Mouse (Mus musculus): ENCODE measurements around the gene Bst2.
"Not testable (repeated sequence)": the region's sequence is repeated elsewhere in the genome, so short reads cannot be mapped to it uniquely, and the experiment has no call there.

Bst2 gene

DNA sequence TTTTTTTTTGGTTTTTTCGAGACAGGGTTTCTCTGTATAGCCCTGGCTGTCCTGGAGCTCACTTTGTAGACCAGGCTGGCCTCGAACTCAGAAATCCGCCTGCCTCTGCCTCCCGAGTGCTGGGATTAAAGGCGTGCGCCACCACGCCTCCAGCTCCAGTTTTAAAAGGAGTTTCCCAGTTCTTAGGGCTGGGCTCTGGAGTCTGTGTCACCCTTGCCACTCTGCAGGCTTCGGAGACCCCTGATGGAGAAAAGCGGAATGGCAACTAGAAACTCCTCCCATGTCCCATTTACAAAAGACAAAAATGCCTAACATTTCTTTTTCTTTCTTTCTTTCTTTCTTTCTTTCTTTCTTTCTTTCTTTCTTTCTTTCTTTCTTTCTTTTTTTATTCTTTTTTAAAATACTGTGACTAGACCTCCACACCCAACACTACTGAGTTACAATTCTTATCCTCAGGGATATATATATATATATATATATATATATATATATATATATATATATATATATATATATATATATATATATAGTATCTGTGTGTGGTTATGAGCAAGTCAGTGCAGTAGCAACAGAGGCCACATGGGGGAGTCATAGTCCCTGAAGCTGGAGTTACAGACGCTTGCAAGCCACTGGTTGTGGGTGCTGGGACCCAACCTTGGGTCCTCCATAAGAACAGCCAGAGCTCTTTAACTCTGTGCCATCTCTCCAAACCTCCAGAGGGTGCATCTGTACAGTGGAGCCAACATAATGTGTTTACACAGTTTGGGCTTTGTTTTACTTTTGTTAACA, 18.0 kb downstream of the Bst2 start:
- DNase-seq (ENCODE audit: low spot score in 2 of 2), result not testable (repeated sequence)

DNA sequence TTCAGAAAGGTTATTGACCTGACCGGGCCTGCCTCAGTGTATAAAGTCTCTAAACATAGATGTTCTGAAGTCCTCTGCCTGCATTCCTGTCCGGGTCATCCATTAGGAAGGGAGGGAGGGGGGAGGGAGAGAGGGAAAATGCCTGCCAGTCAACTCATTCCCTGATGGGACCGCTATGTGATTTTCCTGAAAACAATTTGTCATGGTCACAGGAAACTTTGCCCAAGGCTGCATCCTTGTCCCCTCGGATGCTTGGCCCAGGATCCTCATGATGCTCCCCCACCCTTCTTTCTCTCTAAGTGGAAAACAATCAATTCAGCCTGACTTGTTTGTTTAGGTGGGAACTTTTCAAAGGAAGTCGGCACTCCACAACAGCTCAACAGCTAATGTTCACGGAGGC, 20.5 kb downstream of the Bst2 start:
- DNase-seq (ENCODE audit: low spot score in 2 of 2), result no peak

DNA sequence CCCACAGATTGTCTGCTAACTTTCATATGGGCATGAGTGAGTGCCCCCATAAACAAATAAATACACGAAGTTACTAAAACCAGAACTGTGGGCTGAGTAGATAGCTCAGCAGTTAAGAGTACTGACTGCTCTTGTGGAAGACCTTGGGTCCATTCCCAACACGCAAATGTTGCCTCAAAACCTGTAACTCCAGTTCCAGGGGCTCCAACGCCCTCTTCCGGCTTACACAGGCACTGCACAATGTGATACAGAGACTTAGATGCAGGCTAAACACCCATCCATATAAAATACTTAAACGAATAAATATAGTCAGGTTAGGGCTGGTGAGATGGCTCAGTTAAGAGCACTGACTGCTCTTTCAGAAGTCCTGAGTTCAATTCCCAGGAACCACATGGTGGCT, 22.2 kb downstream of the Bst2 start:
- no peak for DNase-seq (ENCODE audit: low spot score in 2 of 2)

DNA sequence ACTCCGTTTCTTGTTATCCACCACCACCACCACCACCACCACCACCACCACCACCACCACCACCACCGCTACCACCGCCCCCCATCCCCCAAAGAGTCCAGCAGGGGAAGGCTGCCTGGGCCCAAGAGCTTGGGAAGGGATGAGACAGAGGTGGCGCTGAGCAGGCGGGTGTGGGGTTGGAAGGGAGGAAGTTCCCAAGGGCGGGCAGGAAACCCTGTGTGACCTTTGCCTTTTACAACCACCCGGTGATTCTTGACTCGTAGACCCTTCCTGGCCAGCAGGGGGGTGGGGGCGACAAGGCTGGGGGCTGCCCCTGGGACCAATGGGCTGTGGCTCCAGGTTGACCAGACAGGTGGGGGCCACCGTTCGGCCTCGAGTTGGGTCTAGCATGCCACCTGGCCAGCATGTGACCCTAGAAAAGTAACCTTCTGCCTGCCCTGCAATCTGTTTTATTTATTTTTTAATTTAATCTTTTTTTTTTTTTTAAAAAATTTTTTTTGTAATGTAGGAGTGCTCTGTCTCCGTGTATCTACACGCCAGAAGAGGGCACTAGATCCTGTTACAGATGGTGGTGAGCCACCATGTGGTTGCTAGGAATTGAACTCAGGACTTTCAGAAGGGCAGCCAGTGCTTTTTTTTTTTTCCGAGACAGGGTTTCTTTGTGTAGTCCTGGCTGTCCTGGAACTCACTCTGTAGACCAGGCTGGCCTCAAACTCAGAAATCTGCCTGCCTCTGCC, 24.1 kb downstream of the Bst2 start:
- DNase-seq (ENCODE audit: low spot score in 2 of 2), result no peak

DNA sequence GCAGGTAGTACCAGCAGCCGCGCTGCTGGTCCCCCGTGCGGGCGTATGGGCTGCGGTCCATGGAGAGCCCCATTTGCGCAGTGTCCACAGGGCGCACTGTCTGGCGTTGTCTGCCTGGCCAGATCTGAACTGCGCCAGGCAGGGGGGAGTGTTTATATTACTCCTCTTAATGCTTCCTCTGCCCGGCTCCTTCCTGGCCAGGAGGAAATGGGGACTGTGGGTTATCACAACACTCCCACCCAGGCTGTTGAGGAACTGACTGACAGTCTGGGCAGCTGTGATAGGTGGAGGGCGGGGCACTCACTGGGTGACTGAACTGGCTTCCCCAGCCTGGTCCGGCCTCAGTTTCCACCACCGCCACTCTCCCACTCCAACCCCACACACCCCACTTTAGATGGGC, 25.6 kb downstream of the Bst2 start, which contains the start of gene Plvap:
TSS of gene Plvap (minus strand) at position 109 of the 400 bp plus-strand sequence.
- DNase-seq (ENCODE audit: low spot score in 2 of 2), result peak; percentile 24 to 29

DNA sequence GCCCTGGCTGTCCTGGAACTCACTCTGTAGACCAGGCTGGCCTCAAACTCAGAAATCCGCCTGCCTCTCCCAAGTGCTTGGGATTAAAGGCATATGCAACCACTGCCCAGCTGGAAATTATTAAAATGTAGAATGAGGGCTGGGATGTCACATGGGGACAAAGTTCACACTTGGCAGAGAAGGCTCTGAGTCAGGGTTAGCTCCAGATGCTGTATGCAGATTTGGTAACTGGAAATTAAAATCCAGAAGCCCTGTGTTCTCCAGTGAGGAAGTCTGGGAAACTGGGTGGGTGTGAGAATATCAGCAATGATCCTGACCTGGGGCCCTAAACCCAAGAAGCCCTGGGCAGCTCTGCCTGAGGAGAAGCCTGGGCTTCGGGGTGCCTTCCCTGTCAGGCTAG, 27.9 kb downstream of the Bst2 start:
- no peak for DNase-seq (ENCODE audit: low spot score in 2 of 2)

DNA sequence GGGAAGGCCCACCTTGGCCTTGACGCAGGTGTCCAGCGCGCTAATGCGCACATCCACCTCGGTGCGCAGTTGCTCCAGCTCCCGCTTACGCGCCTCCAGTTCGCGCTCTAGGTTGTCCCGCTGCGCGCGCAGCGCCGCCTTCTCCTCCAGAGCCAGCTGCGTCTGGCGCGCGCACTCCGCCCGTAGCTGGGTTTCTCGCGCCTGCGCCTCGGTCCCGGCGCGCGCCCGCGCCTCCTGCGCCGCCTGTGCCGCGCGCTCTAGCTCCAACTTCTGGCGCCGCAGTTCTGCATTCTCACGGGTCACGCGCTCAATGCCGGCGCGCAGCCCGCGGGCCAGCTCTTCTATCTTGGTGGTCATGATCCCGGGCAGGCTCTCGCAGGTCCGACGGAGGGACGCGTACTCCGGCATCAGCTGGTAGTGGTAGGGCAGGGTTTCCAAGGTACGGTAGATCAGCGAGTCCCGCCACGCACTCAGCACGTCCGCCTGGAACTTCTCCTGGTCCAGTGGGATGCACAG, 29.6 kb downstream of the Bst2 start:
- DNase-seq (ENCODE audit: low spot score in 2 of 2), result no peak

DNA sequence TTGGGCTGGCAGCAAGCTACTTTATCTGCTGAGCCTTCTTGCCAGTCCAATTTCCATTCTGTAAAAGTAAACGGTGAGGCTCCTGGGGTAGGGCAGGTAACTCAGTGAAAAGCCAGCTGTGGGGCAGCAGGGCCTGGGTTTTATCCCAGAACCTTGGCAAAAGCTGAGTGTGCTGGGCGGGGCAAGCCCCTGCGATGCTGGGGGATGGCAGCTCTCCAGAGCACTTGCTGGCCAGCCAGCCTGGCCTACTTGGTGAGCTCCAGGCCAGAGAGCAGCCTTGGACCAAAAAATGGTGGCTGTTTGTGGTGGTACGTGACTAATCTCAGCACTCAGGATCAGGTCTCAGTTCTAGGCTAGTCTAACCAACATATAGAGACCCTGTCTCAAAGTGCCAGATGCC, 31.3 kb downstream of the Bst2 start:
- DNase-seq (ENCODE audit: low spot score in 2 of 2), result no peak

DNA sequence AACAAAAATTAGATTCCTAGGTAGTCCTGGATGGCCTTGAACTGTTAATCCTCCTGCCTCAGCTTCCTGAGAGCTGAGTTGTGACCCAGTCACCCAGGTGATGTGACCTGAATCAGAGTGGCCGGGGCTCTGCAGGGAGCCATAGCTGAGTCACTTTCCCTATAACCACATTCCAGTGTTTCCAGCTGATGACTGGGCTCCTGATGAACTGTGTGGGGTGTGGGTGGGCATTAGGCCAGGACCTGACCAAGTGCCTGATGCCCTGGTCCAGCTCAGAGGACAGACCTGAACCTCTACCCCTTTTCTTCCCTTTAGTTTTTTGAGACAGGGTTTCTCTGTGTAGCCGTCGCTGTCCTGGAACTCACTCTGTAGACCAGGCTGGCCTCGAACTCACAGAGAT, 31.9 kb downstream of the Bst2 start:
- DNase-seq (ENCODE audit: low spot score in 2 of 2), result no peak

DNA sequence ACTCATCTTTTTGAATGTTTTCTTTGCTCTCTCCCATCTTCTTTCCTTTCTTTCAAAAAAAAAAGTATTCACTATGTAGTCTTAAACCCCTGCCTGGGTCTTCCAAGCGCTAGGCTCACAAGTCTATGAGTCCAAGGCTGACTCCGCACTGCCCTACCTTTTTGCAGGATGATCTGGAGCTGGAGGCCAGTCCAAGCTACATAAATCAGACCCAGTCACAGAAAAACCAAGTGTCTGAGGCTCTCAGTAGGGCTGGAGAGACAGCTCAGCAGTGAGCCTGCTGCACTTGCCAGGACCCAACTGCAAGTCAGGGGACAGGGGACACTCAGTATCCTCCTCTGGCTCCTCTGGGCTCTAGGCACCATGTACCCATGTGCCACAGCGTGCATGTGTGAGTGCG, 32.9 kb downstream of the Bst2 start:
- no peak for DNase-seq (ENCODE audit: low spot score in 2 of 2)

DNA sequence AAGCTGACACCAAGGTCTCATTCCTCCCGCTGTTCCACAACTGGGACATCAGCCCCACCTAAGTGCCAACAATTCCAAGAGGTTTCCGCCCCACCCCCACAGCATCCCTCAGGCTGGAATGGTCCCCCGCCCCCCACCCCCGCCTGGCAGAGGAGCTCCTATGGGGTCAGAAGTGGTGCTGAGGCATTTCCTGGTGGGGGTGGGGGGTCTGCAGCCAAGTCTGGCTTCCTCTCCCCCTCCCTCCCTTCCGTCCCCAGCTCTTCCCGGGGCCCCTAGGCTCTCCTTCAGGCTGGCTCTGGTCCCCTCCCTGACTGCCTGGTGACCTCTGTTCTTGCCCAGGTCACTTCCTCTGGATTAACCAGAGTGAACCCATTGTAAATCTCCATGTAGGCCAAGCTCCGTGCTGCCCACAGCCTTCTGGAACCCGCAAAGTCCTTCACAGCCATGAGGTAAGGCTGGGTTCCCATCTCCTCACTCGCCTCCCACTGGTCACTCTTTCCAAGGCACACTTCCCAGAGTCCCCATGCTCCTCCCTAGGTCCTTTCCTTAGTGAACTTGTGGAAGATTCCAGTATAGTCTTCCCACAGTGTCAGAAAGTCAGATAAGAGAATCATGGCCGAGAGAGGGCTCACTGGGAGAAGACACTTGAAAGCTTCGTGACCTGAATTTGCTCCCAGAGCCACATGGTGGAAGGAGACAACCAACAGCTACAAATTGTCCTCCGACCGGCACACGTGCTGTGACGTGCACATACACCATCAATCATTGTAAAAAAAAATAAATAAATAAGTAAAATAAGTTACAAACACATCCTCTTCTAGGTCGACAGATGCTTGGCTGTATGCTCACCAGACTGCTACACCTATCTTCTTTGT, 38.2 kb downstream of the Bst2 start:
- no peak for DNase-seq (ENCODE audit: low spot score in 2 of 2)

DNA sequence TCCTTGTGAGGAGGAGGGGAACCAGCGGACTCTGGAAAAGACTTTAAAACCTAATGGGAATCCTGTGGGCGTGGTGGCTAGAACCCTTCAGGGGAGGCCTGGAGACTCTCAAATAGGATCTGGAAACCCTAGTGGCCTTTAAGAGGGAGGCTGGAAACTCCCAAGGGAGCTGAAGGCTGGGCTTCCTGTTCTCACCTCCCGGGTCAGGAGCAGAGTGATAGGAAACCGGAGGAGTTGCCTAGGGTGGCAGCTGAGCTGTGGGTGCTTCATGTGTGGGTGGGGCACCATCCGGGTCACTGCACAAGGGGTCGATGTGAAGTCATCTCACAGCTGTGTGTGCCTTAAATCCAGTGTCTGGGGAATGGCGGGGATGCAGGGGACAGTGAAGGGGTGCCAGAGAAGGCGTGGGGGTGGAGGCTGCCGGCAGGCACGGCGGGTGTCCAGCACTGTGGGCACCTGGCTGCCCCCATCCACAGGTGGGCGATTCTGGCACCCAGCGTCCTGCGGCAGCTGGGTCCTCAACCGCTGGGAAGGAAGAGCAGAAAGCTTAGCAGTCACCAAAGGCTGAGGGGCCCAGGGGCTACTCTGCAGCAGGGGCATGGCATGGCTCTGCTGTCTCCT, 39.3 kb downstream of the Bst2 start:
- DNase-seq (ENCODE audit: low spot score in 2 of 2), result no peak

DNA sequence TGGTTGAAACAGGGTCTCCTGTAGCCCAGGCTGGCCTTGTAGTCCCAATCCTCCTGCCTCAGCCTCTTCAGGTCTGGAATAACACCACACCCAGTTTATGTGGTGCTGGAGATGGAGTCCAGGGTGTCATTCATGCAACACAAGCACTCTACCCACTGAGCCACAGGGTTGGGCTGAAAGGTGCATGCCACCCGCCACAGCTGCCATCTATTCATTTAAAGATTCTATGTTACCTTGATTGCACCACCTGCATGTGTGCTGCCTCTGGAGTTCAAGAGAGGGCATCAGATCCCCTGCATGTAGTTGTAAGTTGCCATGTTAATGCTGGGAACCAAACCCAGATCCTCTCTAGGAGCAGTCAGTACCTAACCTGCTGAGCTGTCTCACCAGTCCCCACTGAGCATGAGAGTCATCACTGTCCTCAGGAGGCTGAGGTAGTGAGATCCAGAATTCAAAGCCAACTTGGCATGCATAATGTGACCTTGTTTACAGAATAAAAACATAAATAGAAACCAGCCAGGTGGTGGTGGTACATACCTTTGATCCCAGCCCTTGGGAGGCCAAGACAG, 40.1 kb downstream of the Bst2 start:
- DNase-seq (ENCODE audit: low spot score in 2 of 2), result no peak

DNA sequence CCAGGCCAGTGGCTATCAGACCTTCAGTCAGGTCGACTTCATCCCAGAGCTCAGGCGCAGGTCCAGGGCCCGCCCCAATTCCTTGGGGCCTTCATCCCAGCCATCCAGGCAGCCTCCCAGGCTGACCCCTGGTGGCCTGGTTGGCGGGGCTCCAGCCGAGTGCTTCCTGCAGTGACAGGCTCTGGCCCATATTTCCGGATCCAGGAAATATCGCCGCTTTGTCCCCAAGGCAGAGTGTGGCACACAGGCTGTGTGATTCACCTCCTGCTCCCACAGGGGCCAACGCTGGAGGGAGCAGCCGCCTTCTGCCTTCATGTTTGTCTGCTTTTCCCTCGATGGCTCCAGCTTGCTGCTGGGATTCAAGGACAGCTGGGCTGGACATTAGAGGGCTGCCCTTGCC, 40.8 kb downstream of the Bst2 start:
- peak in 1 of 2 experiments; percentile 53 for DNase-seq (ENCODE audit: low spot score in 2 of 2)

DNA sequence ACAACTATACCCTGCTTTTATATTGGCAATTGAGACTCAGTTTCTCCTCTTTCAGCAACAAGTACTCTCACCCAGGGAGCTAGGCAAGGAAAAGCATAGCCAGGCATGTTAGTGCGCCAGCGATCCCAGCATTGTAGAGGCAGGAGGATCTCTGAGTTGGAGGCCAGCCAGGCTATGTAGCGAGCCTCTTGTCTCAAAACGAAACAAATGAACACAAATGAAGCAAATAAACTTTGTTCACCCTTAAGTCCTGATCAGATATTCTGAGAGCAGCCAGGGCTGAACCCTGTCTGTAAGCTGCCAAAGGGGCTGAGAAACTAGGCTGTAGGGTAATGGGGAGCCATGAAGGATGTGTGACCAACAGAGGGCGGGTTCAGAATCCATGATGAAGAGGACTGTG, 41.4 kb downstream of the Bst2 start:
- DNase-seq (ENCODE audit: low spot score in 2 of 2), result no peak

DNA sequence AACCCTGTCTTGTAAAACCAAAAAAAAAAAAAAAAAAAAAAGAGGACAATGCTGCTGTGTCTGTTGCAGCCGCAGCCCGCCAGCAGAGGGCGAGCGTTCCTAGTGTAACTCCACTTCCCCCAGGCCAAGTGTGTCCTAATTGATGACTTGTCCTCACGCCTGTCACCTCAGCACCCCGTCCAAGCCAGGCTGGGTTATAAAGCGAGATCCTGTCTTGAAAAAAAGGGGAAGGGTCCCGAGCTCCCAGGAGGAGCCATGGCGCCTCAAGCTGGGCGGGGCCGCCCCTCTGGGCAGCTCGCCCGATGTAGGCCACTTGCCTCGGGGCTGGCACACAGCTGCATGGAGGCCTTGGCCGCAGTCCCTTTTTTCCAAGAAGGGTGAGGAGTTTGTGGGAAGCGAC, 42.2 kb downstream of the Bst2 start:
- DNase-seq (ENCODE audit: low spot score in 2 of 2), result peak; percentile 75 to 76

DNA sequence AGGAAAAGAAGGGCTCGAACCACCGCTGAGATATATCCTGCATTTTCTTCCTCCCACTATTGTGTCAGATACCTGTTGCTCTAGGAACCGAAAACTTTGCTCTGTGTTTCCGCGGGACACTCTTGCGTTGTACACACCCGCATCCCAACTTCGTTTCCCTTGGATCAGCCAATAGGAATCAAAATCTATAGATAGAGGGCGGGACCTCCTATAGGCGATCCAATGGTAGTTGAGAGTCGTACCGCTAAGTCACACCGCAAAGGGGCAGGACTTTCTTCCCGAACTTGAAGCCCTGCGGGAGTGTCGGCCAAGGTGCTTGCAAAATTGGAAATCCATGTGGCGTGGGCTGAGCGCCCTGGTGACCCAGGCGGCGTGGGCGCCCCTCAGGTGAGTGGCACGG, 48.8 kb downstream of the Bst2 start:
- DNase-seq (ENCODE audit: low spot score in 2 of 2), result peak; percentile 85 to 92

DNA sequence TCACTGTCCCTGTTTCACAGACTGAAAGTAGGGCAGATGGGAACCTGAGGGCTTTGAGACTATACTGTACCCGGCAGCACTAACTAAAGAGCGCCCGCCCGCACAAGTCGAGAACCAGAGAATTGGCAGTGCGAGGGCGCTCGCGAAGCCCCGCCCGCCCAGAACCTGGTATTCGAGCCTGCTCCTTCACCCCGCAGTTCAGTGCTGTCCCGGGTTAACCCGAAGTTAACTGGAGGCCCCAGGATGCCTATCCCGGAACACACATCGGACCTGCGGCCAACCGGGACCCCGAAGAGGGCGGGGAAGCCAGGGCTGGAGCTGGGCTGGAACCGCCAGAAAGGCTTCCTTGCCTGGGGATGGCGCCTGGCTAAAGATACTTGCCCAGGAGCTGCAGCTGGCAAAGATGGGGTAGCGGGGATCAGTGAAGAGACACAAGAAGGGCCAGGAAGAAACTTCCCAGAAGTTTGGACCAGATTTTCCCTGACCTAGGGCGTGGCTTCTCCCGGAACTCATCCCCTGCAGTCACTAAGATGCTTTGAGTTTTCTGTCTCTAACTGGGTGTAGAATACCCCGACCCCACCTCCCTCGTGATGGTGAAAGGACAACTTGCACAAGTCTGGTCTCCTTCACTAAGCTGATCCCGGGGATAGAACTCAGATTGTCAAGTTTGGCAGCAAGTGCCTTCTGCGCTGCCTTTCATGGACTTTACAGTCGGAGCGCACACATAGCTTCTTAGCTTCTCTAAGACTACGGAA, 49.4 kb downstream of the Bst2 start, which contains the start of gene Gtpbp3:
TSS of gene Gtpbp3 (plus strand) at position 413 of the 755 bp plus-strand sequence.
- DNase-seq (ENCODE audit: low spot score in 2 of 2), result peak; percentile 80 to 85

DNA sequence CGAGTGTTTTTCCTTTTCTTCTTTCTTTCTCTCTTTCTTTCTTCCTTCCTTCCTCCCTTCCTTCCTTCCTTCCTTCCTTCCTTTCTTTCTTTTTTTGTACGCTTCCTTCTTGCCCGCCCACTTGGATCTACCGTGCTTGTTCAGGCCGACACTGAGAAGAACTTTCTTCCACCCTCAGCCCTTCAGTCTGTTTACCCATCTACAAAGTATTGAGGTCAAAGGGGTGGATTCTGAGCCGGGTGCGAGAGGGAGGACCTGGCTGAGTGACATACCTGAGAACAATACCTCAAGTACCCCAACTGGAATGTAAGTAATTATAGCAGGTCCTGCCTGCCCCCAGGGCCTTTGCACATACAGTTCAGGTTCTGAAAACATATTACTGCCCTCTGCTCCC, 51.1 kb downstream of the Bst2 start:
- no peak for DNase-seq (ENCODE audit: low spot score in 2 of 2)

Measured in spleen, postnatal 36 days (tissue).